Mouse (Mus musculus) kidney, embryonic 14.5 days (tissue): ENCODE results near the gene Nmbr. TPM values are rescaled to one million over a fixed set of nuclear protein-coding genes. Genes with fewer than 3 reads are reported as not detected.

Experiments
- ATAC-seq: fragments of 200-750 bp; cut with Nextera tagmentation; 2 replicates; pipeline ENCODE4 v1.8.0; 2017; ENCODE audit warnings: moderate number of reproducible peaks, mild to moderate bottlenecking, moderate TSS enrichment, moderate library complexity; ENCODE audit not compliant: low FRiP score, low TSS enrichment
- H3K27ac ChIP-seq: fragments of 300-500 bp; sonication (generic); 2 replicates; pipeline ENCODE4 v1.5.1; 2014; ENCODE audit warnings: low read depth, mild to moderate bottlenecking, low read length, moderate library complexity, mixed read lengths
- H3K27me3 ChIP-seq: fragments of 300-500 bp; sonication (generic); 2 replicates; pipeline ENCODE4 v1.6.1; 2014; ENCODE audit warnings: mild to moderate bottlenecking, low read length; ENCODE audit not compliant: control insufficient read depth, insufficient read depth
- H3K36me3 ChIP-seq: fragments of 300-500 bp; sonication (generic); 2 replicates; pipeline ENCODE4 v1.6.1; 2014; ENCODE audit warnings: low read length, mixed read lengths; ENCODE audit not compliant: control insufficient read depth, insufficient read depth
- H3K4me1 ChIP-seq: fragments of 300-500 bp; sonication (generic); 2 replicates; pipeline ENCODE4 v1.6.1; 2014; ENCODE audit warnings: low read length, mixed read lengths; ENCODE audit not compliant: control insufficient read depth, insufficient read depth
- H3K4me2 ChIP-seq: fragments of 300-500 bp; sonication (generic); replicated peaks from 2 replicates; pipeline ENCODE4 v1.6.1; 2014; ENCODE audit warnings: low read depth, mild to moderate bottlenecking, low read length
- H3K4me3 ChIP-seq: fragments of 300-500 bp; sonication (generic); 2 replicates; pipeline ENCODE4 v1.5.1; 2014; ENCODE audit warnings: mild to moderate bottlenecking, low read length
- H3K9ac ChIP-seq: fragments of 300-500 bp; sonication (generic); 2 replicates; pipeline ENCODE4 v1.6.1; 2014; ENCODE audit warnings: low read depth, mild to moderate bottlenecking, low read length, moderate library complexity
- H3K9me3 ChIP-seq: fragments of 300-500 bp; sonication (generic); 2 replicates; pipeline ENCODE4 v1.6.1; 2016; ENCODE audit warnings: low read length; ENCODE audit not compliant: control insufficient read depth
- WGBS: fragments of 180-500 bp; shearing (Covaris S2); extraction: QIAGEN DNeasy Blood & Tissue Kit; methylation state at CpG from one replicate; pipeline ENCODE4 v1.1.7; 2014; 5-methylcytosine and 5-hydroxymethylcytosine counted together
- polyA plus RNA-seq: library from polyadenylated mRNA; unstranded; fragments of >200 nt; fragmentation: Nextera tagmentation; extraction: Ambion mirVana; gene quantifications from 2 replicates; pipeline ENCODE4 v1.2.1, GENCODE M21; 2014

The Nmbr gene
- polyA plus RNA-seq: 0.41 TPM in 1 of 2 replicates, not detected in the other

GRCm38 (mm10) chr10:14705072-14706066 lies at the start of gene Nmbr, which contains the start of gene Vta1:
Gene Nmbr (plus strand): TSS chr10:14705591.
Gene Vta1 (minus strand): TSS chr10:14705560.
- no peaks in the 10 kb centered on the region for H3K27me3 ChIP-seq
- peak; percentile 98 for ATAC-seq
- peak within 1 kb of the TSS; percentile 75 for H3K4me2 ChIP-seq
- H3K36me3 ChIP-seq: no peaks in the 10 kb centered on the region
- under 1% methylated on average over 50 of the region's 50 CpGs for WGBS
- H3K4me3 ChIP-seq: peak within 1 kb of the TSS; percentile 97
- peak within 1 kb of the TSS; percentile 84 for H3K9ac ChIP-seq
- H3K4me1 ChIP-seq: peaks cover 12% of the 10 kb centered on the region
- H3K9me3 ChIP-seq: no peaks in the 10 kb centered on the region
- H3K27ac ChIP-seq: peak within 1 kb of the TSS; percentile 61; the same call in 1 of the 2 replicates

DNA sequence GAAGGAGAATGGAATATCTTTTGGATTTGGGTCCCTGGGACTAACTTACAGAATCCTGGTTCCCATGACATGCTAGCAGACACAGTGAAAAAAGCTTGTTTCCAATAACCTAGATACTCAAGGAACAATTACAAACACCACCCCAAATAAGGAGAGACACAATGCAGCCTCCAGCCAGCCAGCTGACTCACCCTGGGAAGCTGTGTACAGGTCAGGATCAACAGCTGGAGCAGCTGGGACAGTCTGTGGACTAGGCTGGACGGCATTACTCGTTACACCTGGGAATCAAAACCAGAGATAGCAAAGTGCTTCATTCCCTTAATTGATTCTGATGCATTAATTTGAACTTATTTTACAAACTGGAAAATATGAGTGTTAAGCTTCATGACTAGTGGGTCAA lies 44.5 kb upstream of the Nmbr start:
- 95% methylated on average over 2 of the region's 2 CpGs for WGBS

GRCm38 (mm10) chr10:14666147-14666546 lies 39.2 kb upstream of the Nmbr start:
- Histone ChIP-seq H3K4me1 (no peaks in the 10 kb centered on the region), H3K9me3 (no peaks in the 10 kb centered on the region), H3K4me2 (no peak overlapping the region), H3K36me3 (peaks cover 25% of the 10 kb centered on the region; the same call in 1 of the 2 replicates), H3K4me3 (no peak overlapping the region), H3K9ac (no peak overlapping the region), H3K27me3 (no peaks in the 10 kb centered on the region), H3K27ac (no peak overlapping the region)
- WGBS: 98% methylated on average over 2 of the region's 2 CpGs
- no peak for ATAC-seq

More for the DNA sequence above, 44.5 kb upstream of the Nmbr start:
- H3K27ac ChIP-seq: no peak overlapping the region
- no peak overlapping the region for H3K4me3 ChIP-seq
- no peaks in the 10 kb centered on the region for H3K4me1 ChIP-seq
- no peaks in the 10 kb centered on the region for H3K9me3 ChIP-seq
- H3K36me3 ChIP-seq: peaks cover 16% of the 10 kb centered on the region; the same call in 1 of the 2 replicates
- H3K4me2 ChIP-seq: no peak overlapping the region
- no peak overlapping the region for H3K9ac ChIP-seq
- H3K27me3 ChIP-seq: no peaks in the 10 kb centered on the region
- ATAC-seq: no peak

- Histone ChIP-seq H3K4me2 (no peak overlapping the region), H3K9me3 (no peaks in the 10 kb centered on the region), H3K4me3 (no peak overlapping the region), H3K27me3 (no peaks in the 10 kb centered on the region), H3K4me1 (no peaks in the 10 kb centered on the region), H3K36me3 (peaks cover 12% of the 10 kb centered on the region; the same call in 1 of the 2 replicates), H3K9ac (no peak overlapping the region), H3K27ac (no peak overlapping the region)
- 97% methylated on average over 1 of the region's 1 CpGs for WGBS
- no peak for ATAC-seq
Measured at GRCm38 (mm10) chr10:14685663-14686062, 19.7 kb upstream of the Nmbr start.

GRCm38 (mm10) chr10:14688785-14689442 lies 16.5 kb upstream of the Nmbr start:
- Histone ChIP-seq H3K4me2 (no peak overlapping the region), H3K4me3 (no peak overlapping the region), H3K9me3 (no peaks in the 10 kb centered on the region), H3K36me3 (peaks cover 9% of the 10 kb centered on the region; the same call in 1 of the 2 replicates), H3K4me1 (0 out of 2 replicates have a peak, but pooled peaks cover 3% of the 10 kb centered on the region), H3K27me3 (no peaks in the 10 kb centered on the region), H3K9ac (no peak overlapping the region), H3K27ac (no peak overlapping the region)
- WGBS: 80% methylated on average over 6 of the region's 6 CpGs
- ATAC-seq: no peak

DNA sequence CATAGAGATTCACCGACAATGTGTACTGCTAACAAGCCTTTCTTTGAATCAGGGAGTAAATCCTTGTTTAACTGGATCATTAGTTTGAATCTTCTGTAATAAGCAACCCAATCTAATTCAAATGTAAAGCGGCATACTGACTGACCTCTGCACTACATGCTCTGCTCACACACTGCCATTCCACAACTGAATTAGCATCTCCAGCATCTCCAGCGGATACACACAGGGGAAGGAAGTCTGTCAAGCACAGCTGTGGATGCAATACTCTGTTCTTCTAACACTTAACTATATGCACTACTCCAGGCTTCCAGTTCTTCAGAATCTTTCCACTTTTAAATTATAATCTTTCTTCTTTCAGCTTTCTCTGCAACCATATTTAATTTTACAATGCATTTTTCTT lies 15.0 kb upstream of the Nmbr start:
- Histone ChIP-seq H3K4me3 (no peak overlapping the region), H3K9me3 (no peaks in the 10 kb centered on the region), H3K27ac (no peak overlapping the region), H3K4me1 (0 out of 2 replicates have a peak, but pooled peaks cover 3% of the 10 kb centered on the region), H3K4me2 (no peak overlapping the region), H3K9ac (no peak overlapping the region), H3K27me3 (no peaks in the 10 kb centered on the region), H3K36me3 (peaks cover 9% of the 10 kb centered on the region; the same call in 1 of the 2 replicates)
- 90% methylated on average over 3 of the region's 3 CpGs for WGBS
- ATAC-seq: no peak

DNA sequence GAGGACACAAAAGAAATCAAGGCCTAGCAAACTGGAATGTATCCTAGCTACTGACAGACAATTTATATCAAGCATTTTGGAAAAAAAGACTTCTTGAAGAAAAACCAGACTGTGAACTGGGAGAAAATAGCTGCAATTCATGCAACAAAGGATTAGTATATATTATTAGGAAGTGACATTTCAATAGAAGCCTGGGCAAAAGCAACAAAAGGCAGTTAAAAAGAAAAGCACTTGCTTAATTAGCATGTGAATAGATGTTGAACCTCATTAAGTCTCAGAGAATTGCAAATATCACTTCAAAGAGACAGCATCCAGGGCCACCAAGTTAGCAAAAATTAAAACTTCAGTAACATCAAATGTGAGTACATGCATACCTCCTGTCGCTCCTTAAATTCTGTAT lies 2.2 kb upstream of the Nmbr start:
- Histone ChIP-seq H3K4me1 (peaks cover 12% of the 10 kb centered on the region), H3K4me3 (no peak overlapping the region), H3K27me3 (no peaks in the 10 kb centered on the region), H3K27ac (no peak overlapping the region), H3K9me3 (no peaks in the 10 kb centered on the region), H3K36me3 (no peaks in the 10 kb centered on the region), H3K4me2 (no peak overlapping the region), H3K9ac (0 out of 2 replicates have a peak overlapping the region, but pooled peaks have one; percentile 37)
- ATAC-seq: no peak
- 60% methylated on average over 1 of the region's 1 CpGs for WGBS

- no peaks in the 10 kb centered on the region for H3K27me3 ChIP-seq
- peak overlapping the region; percentile 97 for H3K4me3 ChIP-seq
- H3K4me2 ChIP-seq: peak overlapping the region; percentile 75
- peaks cover 12% of the 10 kb centered on the region for H3K4me1 ChIP-seq
- H3K9me3 ChIP-seq: no peaks in the 10 kb centered on the region
- ATAC-seq: no peak
- 58% methylated on average over 4 of the region's 4 CpGs for WGBS
- H3K27ac ChIP-seq: no peak overlapping the region
- no peaks in the 10 kb centered on the region for H3K36me3 ChIP-seq
- H3K9ac ChIP-seq: peak overlapping the region; percentile 37; the same call in 1 of the 2 replicates
Measured at GRCm38 (mm10) chr10:14703830-14704420, 1.5 kb upstream of the Nmbr start.
